Mouse (Mus musculus): ENCODE measurements at regions not wholly inside any gene's neighbourhood (a gene's known extent, or its start where the extent isn't known, plus 50 kb on each side); places are given as distances from the start of the nearest gene placed in this dataset.

DNA sequence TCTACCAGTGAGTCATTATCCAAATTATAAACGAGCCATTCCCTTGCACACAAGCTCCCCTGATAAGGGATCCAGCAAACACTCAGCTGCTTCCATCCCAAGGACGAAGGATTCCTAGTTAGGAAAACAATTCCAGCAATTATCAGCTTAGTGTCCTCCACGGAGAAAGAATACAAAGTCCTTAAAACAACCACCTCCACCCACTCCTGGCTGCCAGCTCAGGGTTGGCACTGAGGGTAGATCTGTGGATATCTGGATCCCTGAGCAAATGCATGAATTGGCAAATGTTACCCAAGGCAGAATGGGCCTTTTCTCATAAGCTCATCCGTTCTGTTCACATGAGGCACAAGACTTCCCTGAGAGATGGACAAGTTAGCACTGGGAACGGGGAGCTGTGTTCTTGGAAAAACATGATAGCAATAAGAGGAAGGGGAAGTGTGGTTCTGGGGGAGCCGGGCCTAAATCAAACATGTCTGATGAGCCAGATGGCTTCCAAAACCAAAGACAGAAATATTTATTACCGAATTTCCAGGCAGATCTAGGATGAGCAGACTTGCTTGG, 368.1 kb upstream of the Runx1 start:
- Histone ChIP-seq H3K4me2 (replicated peaks; ENCODE audit: low read depth, low read length, severe bottlenecking) (no peak overlapping the region), H3K36me3 (ENCODE audit: control insufficient read depth, insufficient read depth, low read length) (no peaks in the 10 kb centered on the region), H3K27me3 (ENCODE audit: control insufficient read depth, insufficient read depth, low read length) (no peaks in the 10 kb centered on the region), H3K4me3 (replicated peaks; ENCODE audit: low read length) (no peak overlapping the region), H3K9me3 (ENCODE audit: control insufficient read depth, low read length) (no peaks in the 10 kb centered on the region), H3K9ac (ENCODE audit: low read depth, low read length, severe bottlenecking) (no peak overlapping the region), H3K27ac (replicated peaks; ENCODE audit: low read depth, low read length) (no peak overlapping the region), H3K4me1 (ENCODE audit: control insufficient read depth, insufficient read depth, low read length) (no peaks in the 10 kb centered on the region)
- ATAC-seq (ENCODE audit: low FRiP score, low read depth) (no peak), DNase-seq (ENCODE audit: low spot score) (no peak)
- 71% methylated on average over 7 of the region's 7 CpGs for WGBS
- TF ChIP-seq POLR2A (IDR thresholded peaks at IDR 0.05; ENCODE audit: borderline replicate concordance, extremely low read depth, insufficient read depth, insufficient read length): no peak

- Histone ChIP-seq H3K9me3 (ENCODE audit: control insufficient read depth, low read length) (no peaks in the 10 kb centered on the region), H3K27ac (replicated peaks; ENCODE audit: low read depth, low read length) (no peak overlapping the region), H3K4me3 (replicated peaks; ENCODE audit: low read length) (no peak overlapping the region), H3K9ac (ENCODE audit: low read depth, low read length, severe bottlenecking) (no peak overlapping the region), H3K27me3 (ENCODE audit: control insufficient read depth, insufficient read depth, low read length) (no peaks in the 10 kb centered on the region), H3K4me2 (replicated peaks; ENCODE audit: low read depth, low read length, severe bottlenecking) (no peak overlapping the region), H3K4me1 (ENCODE audit: control insufficient read depth, insufficient read depth, low read length) (no peaks in the 10 kb centered on the region), H3K36me3 (ENCODE audit: control insufficient read depth, insufficient read depth, low read length) (no peaks in the 10 kb centered on the region)
- no peak for TF ChIP-seq POLR2A (IDR thresholded peaks at IDR 0.05; ENCODE audit: borderline replicate concordance, extremely low read depth, insufficient read depth, insufficient read length)
- ATAC-seq (ENCODE audit: low FRiP score, low read depth) (no peak), DNase-seq (ENCODE audit: low spot score) (no peak)
- WGBS: 84% methylated on average over 6 of the region's 6 CpGs
Measured at GRCm38 (mm10) chr16:93193263-93193662, 367.3 kb upstream of the Runx1 start.

DNA sequence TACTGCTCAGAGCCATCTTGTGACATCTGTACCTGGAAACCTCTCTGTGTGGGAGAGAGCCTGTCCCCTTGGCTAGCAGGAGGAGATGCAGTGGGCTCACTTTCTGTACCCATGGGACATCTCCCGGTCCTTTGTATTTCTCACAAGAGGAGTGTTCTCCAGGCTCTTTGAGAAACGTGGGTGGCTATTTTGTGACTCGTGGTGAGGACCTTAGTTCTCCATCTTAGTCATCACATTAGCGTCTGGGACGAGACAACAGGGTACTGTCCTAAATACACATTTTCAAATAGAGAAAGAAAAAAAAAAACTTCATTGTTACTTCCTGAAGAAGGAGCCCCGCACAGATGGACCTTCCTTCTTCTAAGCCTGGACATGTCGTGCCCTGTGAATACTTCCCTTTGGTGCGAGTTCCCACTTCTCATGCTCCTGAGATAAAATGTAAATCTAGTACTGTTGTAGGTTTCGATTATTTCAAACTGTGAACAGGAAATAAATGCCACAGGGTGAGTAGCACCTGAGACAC, 366.8 kb upstream of the Runx1 start:
- DNase-seq (ENCODE audit: low spot score) (no peak), ATAC-seq (ENCODE audit: low FRiP score, low read depth) (no peak)
- Histone ChIP-seq H3K36me3 (ENCODE audit: control insufficient read depth, insufficient read depth, low read length) (no peaks in the 10 kb centered on the region), H3K9ac (ENCODE audit: low read depth, low read length, severe bottlenecking) (no peak overlapping the region), H3K27ac (replicated peaks; ENCODE audit: low read depth, low read length) (no peak overlapping the region), H3K4me2 (replicated peaks; ENCODE audit: low read depth, low read length, severe bottlenecking) (no peak overlapping the region), H3K4me1 (ENCODE audit: control insufficient read depth, insufficient read depth, low read length) (no peaks in the 10 kb centered on the region), H3K4me3 (replicated peaks; ENCODE audit: low read length) (no peak overlapping the region), H3K9me3 (ENCODE audit: control insufficient read depth, low read length) (no peaks in the 10 kb centered on the region), H3K27me3 (ENCODE audit: control insufficient read depth, insufficient read depth, low read length) (no peaks in the 10 kb centered on the region)
- WGBS: 82% methylated on average over 9 of the region's 9 CpGs
- TF ChIP-seq POLR2A (IDR thresholded peaks at IDR 0.05; ENCODE audit: borderline replicate concordance, extremely low read depth, insufficient read depth, insufficient read length): no peak

- no peak overlapping the region for H3K9ac ChIP-seq (ENCODE audit: low read depth, low read length, severe bottlenecking)
- H3K27me3 ChIP-seq (ENCODE audit: control insufficient read depth, insufficient read depth, low read length): no peaks in the 10 kb centered on the region
- no peak for TF ChIP-seq POLR2A (IDR thresholded peaks at IDR 0.05; ENCODE audit: borderline replicate concordance, extremely low read depth, insufficient read depth, insufficient read length)
- no peak overlapping the region for H3K27ac ChIP-seq (replicated peaks; ENCODE audit: low read depth, low read length)
- no peak overlapping the region for H3K4me3 ChIP-seq (replicated peaks; ENCODE audit: low read length)
- no peaks in the 10 kb centered on the region for H3K9me3 ChIP-seq (ENCODE audit: control insufficient read depth, low read length)
- no peaks in the 10 kb centered on the region for H3K4me1 ChIP-seq (ENCODE audit: control insufficient read depth, insufficient read depth, low read length)
- ATAC-seq (ENCODE audit: low FRiP score, low read depth) (no peak), DNase-seq (ENCODE audit: low spot score) (no peak)
- 78% methylated on average over 5 of the region's 5 CpGs for WGBS
- H3K36me3 ChIP-seq (ENCODE audit: control insufficient read depth, insufficient read depth, low read length): no peaks in the 10 kb centered on the region
- no peak overlapping the region for H3K4me2 ChIP-seq (replicated peaks; ENCODE audit: low read depth, low read length, severe bottlenecking)
Measured at GRCm38 (mm10) chr16:93191174-93191573, 365.2 kb upstream of the Runx1 start.

DNA sequence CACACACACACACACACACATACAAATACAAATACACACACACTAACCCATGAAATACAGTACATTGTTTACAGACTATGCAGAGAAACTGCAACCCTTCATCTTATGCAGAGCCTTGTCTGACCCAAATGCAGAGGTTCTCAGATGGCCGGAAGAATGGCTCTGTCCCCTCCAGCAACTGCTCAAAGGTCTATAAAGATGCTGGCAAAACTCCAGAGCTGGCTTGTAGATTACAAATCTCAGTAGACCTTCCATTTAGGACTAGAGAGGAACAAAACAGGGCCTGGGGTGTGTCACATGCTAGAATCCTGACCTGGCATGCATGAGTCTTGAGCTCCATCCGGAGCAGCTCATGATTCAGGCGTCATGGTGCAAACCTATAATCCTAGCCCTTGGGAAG, 364.4 kb upstream of the Runx1 start:
- no peak overlapping the region for H3K27ac ChIP-seq (replicated peaks; ENCODE audit: low read depth, low read length)
- H3K9me3 ChIP-seq (ENCODE audit: control insufficient read depth, low read length): no peaks in the 10 kb centered on the region
- no peak overlapping the region for H3K4me2 ChIP-seq (replicated peaks; ENCODE audit: low read depth, low read length, severe bottlenecking)
- no peak overlapping the region for H3K4me3 ChIP-seq (replicated peaks; ENCODE audit: low read length)
- H3K9ac ChIP-seq (ENCODE audit: low read depth, low read length, severe bottlenecking): no peak overlapping the region
- no peaks in the 10 kb centered on the region for H3K27me3 ChIP-seq (ENCODE audit: control insufficient read depth, insufficient read depth, low read length)
- no peaks in the 10 kb centered on the region for H3K36me3 ChIP-seq (ENCODE audit: control insufficient read depth, insufficient read depth, low read length)
- TF ChIP-seq POLR2A (IDR thresholded peaks at IDR 0.05; ENCODE audit: borderline replicate concordance, extremely low read depth, insufficient read depth, insufficient read length): no peak
- DNase-seq (ENCODE audit: low spot score) (peak; percentile 13), ATAC-seq (ENCODE audit: low FRiP score, low read depth) (no peak)
- 37% methylated on average over 3 of the region's 3 CpGs for WGBS
- H3K4me1 ChIP-seq (ENCODE audit: control insufficient read depth, insufficient read depth, low read length): no peaks in the 10 kb centered on the region
